Mouse (Mus musculus) monocyte, adult 2 months (primary cell): ENCODE results near the gene Galt.
"Not testable (repeated sequence)": the region's sequence is repeated elsewhere in the genome, so short reads cannot be mapped to it uniquely, and the experiment has no call there.

Experiments
- DNase-seq, 2 experiments: peaks; one replicate each; pipeline ENCODE4 v3.0.0; 2022; ENCODE audit warnings: low spot score in 2 of 2, low read depth in 1 of 2

Gene Galt

GRCm38 (mm10) chr4:41774506-41774905 is 19.5 kb downstream of the Galt start:
- not testable (repeated sequence) for DNase-seq

GRCm38 (mm10) chr4:41775840-41776239 is 20.8 kb downstream of the Galt start:
- DNase-seq: not testable (repeated sequence)

- not testable (repeated sequence) for DNase-seq
Observed at GRCm38 (mm10) chr4:41781271-41781670, 26.2 kb downstream of the Galt start.

GRCm38 (mm10) chr4:41781748-41782485 is 26.9 kb downstream of the Galt start:
- DNase-seq: not testable (repeated sequence)

- not testable (repeated sequence) for DNase-seq
Observed at GRCm38 (mm10) chr4:41782711-41783110, 27.7 kb downstream of the Galt start.

DNA sequence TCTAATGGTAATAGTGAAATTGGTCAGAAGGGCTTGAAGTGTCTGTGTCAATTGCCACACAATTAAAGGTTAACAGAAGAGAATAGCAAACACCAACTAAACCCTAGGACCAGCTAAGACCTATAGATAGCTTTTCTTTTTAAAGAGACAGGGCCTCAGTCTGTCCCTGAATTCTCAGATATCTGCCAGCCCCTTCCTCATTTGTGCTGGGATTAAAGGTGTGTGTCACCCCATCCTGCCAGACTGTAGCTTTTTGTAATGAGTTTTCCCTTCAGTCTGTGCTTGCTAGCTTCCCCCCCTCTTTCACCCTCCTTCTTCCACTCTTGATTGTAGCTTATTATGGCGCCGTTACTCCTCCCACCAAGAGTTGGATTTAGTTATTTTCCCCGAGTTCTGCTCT is 28.2 kb downstream of the Galt start:
- DNase-seq: not testable (repeated sequence)
